Mouse (Mus musculus): Measurements from ENCODE around the gene Tamm41. TPM values are rescaled to one million over a fixed set of nuclear protein-coding genes. Genes with fewer than 3 reads are reported as not detected.

Tamm41 gene
- polyA plus RNA-seq, 1 experiment from 2014 or later, result 68.7 TPM

- no peak overlapping the region for H3K4me3 ChIP-seq (ENCODE audit: low read length)
- 0 out of 2 replicates have a peak, but pooled peaks have one; percentile 65 for ATAC-seq (ENCODE audit: low FRiP score, low TSS enrichment)
- H3K4me2 ChIP-seq (replicated peaks; ENCODE audit: low read depth, low read length), result no peak overlapping the region
- no peak overlapping the region for H3K9ac ChIP-seq (replicated peaks; ENCODE audit: low read length)
- WGBS, result 35% methylated on average over 10 of the region's 10 CpGs
- no peaks in the 10 kb centered on the region for H3K36me3 ChIP-seq (ENCODE audit: insufficient read depth, low read length)
- no peaks in the 10 kb centered on the region for H3K9me3 ChIP-seq (ENCODE audit: low read length)
- no peaks in the 10 kb centered on the region for H3K27me3 ChIP-seq (ENCODE audit: insufficient read depth, low read length)
- no peak overlapping the region for H3K27ac ChIP-seq (ENCODE audit: low read length)
- peaks cover 14% of the 10 kb centered on the region for H3K4me1 ChIP-seq (ENCODE audit: insufficient read depth, low read length)
Observed at GRCm38 (mm10) chr6:114958249-114959011, 79.2 kb downstream of the Tamm41 start.

- no peak overlapping the region for H3K4me3 ChIP-seq (ENCODE audit: low read length)
- ATAC-seq (ENCODE audit: low FRiP score, low TSS enrichment), result no peak
Observed at GRCm38 (mm10) chr6:114957756-114958155, 79.9 kb downstream of the Tamm41 start.

GRCm38 (mm10) chr6:114954496-114954895 lies 83.2 kb downstream of the Tamm41 start:
- Histone ChIP-seq H3K27me3 (ENCODE audit: insufficient read depth, low read length) (no peaks in the 10 kb centered on the region), H3K36me3 (ENCODE audit: insufficient read depth, low read length) (no peaks in the 10 kb centered on the region), H3K9me3 (ENCODE audit: low read length) (no peaks in the 10 kb centered on the region), H3K27ac (ENCODE audit: low read length) (no peak overlapping the region), H3K9ac (replicated peaks; ENCODE audit: low read length) (no peak overlapping the region), H3K4me1 (ENCODE audit: insufficient read depth, low read length) (peaks cover 12% of the 10 kb centered on the region), H3K4me2 (replicated peaks; ENCODE audit: low read depth, low read length) (no peak overlapping the region), H3K4me3 (ENCODE audit: low read length) (no peak overlapping the region)
- ATAC-seq (ENCODE audit: low FRiP score, low TSS enrichment), result no peak
- WGBS, result 78% methylated on average over 5 of the region's 5 CpGs

More at GRCm38 (mm10) chr6:114957756-114958155, 79.9 kb downstream of the Tamm41 start:
- WGBS, result 60% methylated on average over 12 of the region's 12 CpGs
- H3K27me3 ChIP-seq (ENCODE audit: insufficient read depth, low read length), result no peaks in the 10 kb centered on the region
- H3K4me1 ChIP-seq (ENCODE audit: insufficient read depth, low read length), result peaks cover 12% of the 10 kb centered on the region
- no peaks in the 10 kb centered on the region for H3K36me3 ChIP-seq (ENCODE audit: insufficient read depth, low read length)
- H3K9ac ChIP-seq (replicated peaks; ENCODE audit: low read length), result no peak overlapping the region
- no peak overlapping the region for H3K4me2 ChIP-seq (replicated peaks; ENCODE audit: low read depth, low read length)
- no peaks in the 10 kb centered on the region for H3K9me3 ChIP-seq (ENCODE audit: low read length)
- no peak overlapping the region for H3K27ac ChIP-seq (ENCODE audit: low read length)

Other genes starting within 250 kb of the Tamm41 start
- 114 and 123 TPM in 2 replicates for gene Vgll4, start 67.9 kb downstream of the Tamm41 start, polyA plus RNA-seq (2015; fragmentation: Nextera tagmentation; extraction: Ambion mirVana)
- 1.8 TPM in 2 replicates for gene Syn2, start 97.0 kb upstream of the Tamm41 start, polyA plus RNA-seq (2015; fragmentation: Nextera tagmentation; extraction: Ambion mirVana)
- gene Gm17482, start 189.5 kb upstream of the Tamm41 start, polyA plus RNA-seq (2015; fragmentation: Nextera tagmentation; extraction: Ambion mirVana), result not detected in 2 replicates
- gene Timp4, start 214.3 kb upstream of the Tamm41 start, polyA plus RNA-seq (2015; fragmentation: Nextera tagmentation; extraction: Ambion mirVana), result 0.15 and 0.56 TPM in 2 replicates

All from kidney, embryonic 16.5 days (tissue).